Mouse (Mus musculus): Measurements from ENCODE around the gene Zfp691. TPM values are rescaled to one million over a fixed set of nuclear protein-coding genes. Genes with fewer than 3 reads are reported as not detected.

Gene Zfp691
- polyA plus RNA-seq, 1 experiment from 2014 or later = 3.6 TPM

DNA sequence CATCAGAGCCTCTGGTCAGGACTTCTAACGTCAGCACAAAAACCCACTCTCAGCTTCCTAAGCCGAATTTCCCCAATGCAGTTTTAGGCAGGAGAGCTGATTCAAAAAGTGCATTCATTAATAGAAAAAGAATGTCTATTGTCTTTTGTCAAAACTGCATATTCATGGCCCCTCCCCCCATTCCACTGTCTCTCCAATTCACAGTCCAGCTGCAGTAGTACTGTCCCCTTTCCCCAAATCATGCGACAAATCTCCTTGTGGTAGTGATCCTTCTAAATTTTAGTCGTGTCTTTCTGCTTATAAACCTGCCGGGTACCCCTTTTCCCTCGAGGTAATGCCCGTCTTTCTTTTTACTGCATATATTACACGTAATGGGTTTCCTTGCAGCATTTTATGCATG lies 35.2 kb downstream of the Zfp691 start:
- Histone ChIP-seq H3K9ac (no peak overlapping the region), H3K4me2 (no peak overlapping the region), H3K27me3 (replicated peaks) (0 out of 2 replicates have a peak, but pooled peaks cover 6% of the 10 kb centered on the region), H3K9me3 (replicated peaks) (no peaks in the 10 kb centered on the region), H3K27ac (0 out of 2 replicates have a peak overlapping the region, but pooled peaks have one; percentile 37), H3K4me1 (peaks cover 49% of the 10 kb centered on the region), H3K36me3 (peaks cover 49% of the 10 kb centered on the region), H3K4me3 (no peak overlapping the region)
- WGBS (ENCODE audit: insufficient replicate concordance) = 65% methylated on average over 8 of the region's 8 CpGs
- no peak for ATAC-seq

DNA sequence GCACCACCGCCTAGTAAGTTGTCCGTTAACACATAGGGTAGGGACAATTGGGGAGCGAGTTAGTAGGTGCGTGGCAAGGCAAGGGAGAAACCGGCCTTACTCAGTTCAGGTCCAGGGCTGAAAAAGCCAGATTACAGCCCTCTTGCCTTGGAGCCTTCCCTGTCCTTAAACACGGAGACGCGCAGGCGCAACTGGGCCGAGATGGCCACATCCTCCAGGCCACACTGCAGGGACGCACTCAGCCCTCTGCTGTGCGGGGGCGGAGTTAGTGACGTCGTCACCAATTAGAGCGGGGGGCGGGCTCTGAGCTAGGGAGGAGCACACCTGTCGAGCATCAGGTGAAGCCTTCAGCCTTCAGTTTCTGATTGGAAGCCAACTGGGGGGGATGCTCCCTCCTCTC lies 35.8 kb downstream of the Zfp691 start:
- Histone ChIP-seq H3K27me3 (replicated peaks) (0 out of 2 replicates have a peak, but pooled peaks cover 6% of the 10 kb centered on the region), H3K4me2 (peak overlapping the region; percentile 37), H3K4me3 (no peak overlapping the region), H3K36me3 (peaks cover 55% of the 10 kb centered on the region), H3K9ac (no peak overlapping the region), H3K4me1 (peaks cover 49% of the 10 kb centered on the region), H3K27ac (peak overlapping the region; percentile 57), H3K9me3 (replicated peaks) (no peaks in the 10 kb centered on the region)
- ATAC-seq = peak; percentile 66
- 43% methylated on average over 18 of the region's 18 CpGs for WGBS (ENCODE audit: insufficient replicate concordance)

DNA sequence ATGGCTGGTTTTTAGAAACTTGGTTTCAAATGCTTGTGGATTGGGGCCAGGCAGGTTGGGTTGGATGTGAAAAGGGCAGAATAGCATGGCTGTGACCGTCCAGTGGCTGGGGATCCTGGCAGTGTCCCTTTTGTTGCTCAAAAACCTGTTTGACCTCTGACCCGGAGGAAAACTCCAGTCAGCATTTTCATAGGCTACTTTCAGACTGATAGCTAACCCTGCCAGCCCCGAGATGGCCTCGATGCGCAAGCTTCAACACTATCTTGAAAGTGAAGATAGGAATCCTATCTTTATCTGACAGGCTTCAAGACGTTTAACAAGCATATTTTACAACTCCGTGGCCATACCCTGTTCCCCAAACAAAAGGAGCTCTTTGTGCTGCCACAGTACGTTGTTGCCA lies 36.7 kb downstream of the Zfp691 start:
- Histone ChIP-seq H3K9me3 (replicated peaks) (no peaks in the 10 kb centered on the region), H3K36me3 (peaks cover 64% of the 10 kb centered on the region), H3K27ac (peak overlapping the region; percentile 57), H3K27me3 (replicated peaks) (no peaks in the 10 kb centered on the region), H3K9ac (no peak overlapping the region), H3K4me3 (no peak overlapping the region), H3K4me2 (no peak overlapping the region), H3K4me1 (peaks cover 44% of the 10 kb centered on the region)
- ATAC-seq = 0 out of 2 replicates have a peak, but pooled peaks have one; percentile 1
- 48% methylated on average over 8 of the region's 8 CpGs for WGBS (ENCODE audit: insufficient replicate concordance)

DNA sequence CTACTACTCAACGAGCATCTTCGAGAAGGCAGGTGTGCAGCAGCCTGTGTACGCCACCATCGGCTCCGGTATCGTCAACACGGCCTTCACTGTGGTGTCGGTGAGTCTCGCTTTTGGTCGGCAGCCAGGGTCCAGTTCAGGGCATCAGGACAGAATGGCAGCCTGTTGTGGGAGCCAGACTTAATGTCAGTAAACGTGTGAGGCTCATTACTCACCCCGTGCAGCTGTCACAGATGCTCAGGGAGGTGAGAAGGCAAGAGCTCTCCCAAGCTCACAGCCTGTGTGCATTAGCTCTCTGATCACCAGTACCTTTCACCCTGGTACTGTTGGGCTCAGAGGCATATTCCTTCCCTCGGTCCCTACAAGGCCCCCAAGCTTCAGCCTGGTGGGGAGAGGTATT lies 40.1 kb downstream of the Zfp691 start:
- Histone ChIP-seq H3K4me2 (no peak overlapping the region), H3K9me3 (replicated peaks) (no peaks in the 10 kb centered on the region), H3K9ac (no peak overlapping the region), H3K4me3 (no peak overlapping the region), H3K4me1 (peaks cover 50% of the 10 kb centered on the region), H3K27ac (no peak overlapping the region), H3K27me3 (replicated peaks) (no peaks in the 10 kb centered on the region), H3K36me3 (peaks cover 98% of the 10 kb centered on the region)
- no peak for ATAC-seq
- WGBS (ENCODE audit: insufficient replicate concordance) = 92% methylated on average over 13 of the region's 13 CpGs

DNA sequence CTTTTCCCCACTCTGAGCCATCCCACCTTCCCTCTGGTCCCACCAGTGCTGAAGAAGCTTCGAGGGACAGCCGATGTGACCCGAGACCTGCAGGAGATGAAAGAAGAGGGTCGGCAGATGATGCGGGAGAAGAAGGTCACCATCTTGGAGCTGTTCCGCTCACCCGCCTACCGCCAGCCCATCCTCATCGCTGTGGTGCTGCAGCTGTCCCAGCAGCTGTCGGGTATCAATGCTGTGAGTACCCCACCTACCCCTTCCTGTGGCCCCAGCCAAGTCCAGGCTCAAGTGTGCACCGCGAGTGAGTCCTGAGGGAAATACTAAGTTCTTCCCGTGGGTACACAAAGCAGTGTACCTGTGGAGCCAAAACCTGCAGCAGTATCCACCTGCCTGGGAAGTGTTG lies 40.7 kb downstream of the Zfp691 start:
- ATAC-seq = no peak
- H3K27ac ChIP-seq = no peak overlapping the region
- 90% methylated on average over 13 of the region's 13 CpGs for whole genome bisulfite sequencing (ENCODE audit: insufficient replicate concordance)
- no peak overlapping the region for H3K9ac ChIP-seq
- no peaks in the 10 kb centered on the region for H3K27me3 ChIP-seq (replicated peaks)
- no peak overlapping the region for H3K4me2 ChIP-seq
- H3K4me1 ChIP-seq = peaks cover 50% of the 10 kb centered on the region
- peaks cover 100% of the 10 kb centered on the region for H3K36me3 ChIP-seq
- H3K4me3 ChIP-seq = no peak overlapping the region
- no peaks in the 10 kb centered on the region for H3K9me3 ChIP-seq (replicated peaks)

DNA sequence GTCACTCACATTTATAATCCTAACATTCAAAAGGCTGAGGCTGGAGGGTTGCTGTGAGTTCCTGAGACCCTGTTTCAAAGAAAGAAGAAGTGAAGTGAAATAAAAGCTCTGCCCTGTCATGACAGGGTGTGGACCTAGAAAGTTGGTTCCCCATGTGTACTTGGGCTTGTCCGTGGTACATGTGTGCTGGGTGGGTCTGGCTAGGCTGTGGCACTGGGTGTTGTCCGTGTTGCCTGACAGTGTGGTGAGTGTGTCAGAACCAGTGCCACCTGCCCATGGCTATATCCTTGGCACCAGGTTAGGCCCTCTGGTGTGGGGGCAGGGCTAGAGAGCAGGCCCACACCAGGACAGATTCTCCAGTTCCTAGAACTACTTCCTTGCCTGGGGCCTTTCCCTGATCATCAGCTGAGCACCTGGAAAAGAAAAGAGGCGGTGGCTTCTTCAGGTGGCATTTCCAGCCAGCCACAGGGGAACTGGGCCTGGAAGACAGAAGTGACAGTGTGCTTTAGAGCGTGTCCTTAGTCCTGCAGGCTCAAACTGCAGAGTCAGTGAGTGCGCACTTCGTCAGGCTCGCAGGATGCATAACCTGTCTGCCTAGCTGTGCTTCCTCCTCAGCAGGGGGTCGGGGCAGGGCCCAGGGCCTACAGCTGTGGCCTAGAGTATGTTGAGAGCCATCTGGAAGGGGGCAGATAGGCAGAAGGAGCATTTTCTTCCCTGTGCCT lies 42.6 kb downstream of the Zfp691 start:
- Histone ChIP-seq H3K4me2 (no peak overlapping the region), H3K9me3 (replicated peaks) (no peaks in the 10 kb centered on the region), H3K27ac (no peak overlapping the region), H3K4me1 (peaks cover 51% of the 10 kb centered on the region), H3K36me3 (peaks cover 100% of the 10 kb centered on the region), H3K9ac (no peak overlapping the region), H3K4me3 (no peak overlapping the region), H3K27me3 (replicated peaks) (no peaks in the 10 kb centered on the region)
- ATAC-seq = no peak
- WGBS (ENCODE audit: insufficient replicate concordance) = 86% methylated on average over 8 of the region's 8 CpGs

DNA sequence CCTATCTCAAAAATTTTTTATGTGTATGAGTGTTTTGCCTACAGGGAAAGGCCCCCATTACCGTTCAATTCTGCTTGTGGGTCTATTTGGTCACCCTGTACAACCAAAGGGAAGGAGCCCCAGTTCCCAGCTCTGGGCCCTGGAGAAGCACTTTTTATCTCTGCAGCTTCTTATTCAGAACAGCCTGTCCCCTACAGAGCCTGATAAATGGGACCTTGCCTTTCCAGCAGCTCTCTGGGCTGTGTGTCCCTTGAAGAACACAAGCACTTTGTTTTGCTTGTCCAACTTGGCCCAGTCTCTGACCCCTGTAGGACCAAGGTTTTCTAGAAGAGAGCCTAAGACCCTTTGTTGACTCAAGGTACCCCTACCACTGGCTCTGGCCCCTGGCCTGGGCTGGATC lies 44.9 kb downstream of the Zfp691 start:
- Histone ChIP-seq H3K9ac (0 out of 2 replicates have a peak overlapping the region, but pooled peaks have one; percentile 4), H3K9me3 (replicated peaks) (no peaks in the 10 kb centered on the region), H3K4me1 (peaks cover 63% of the 10 kb centered on the region), H3K4me3 (no peak overlapping the region), H3K27me3 (replicated peaks) (no peaks in the 10 kb centered on the region), H3K4me2 (peak overlapping the region; percentile 32; the same call in 1 of the 2 replicates), H3K36me3 (peaks cover 100% of the 10 kb centered on the region), H3K27ac (peak overlapping the region; percentile 64)
- 57% methylated on average over 1 of the region's 1 CpGs for WGBS (ENCODE audit: insufficient replicate concordance)
- ATAC-seq = no peak

DNA sequence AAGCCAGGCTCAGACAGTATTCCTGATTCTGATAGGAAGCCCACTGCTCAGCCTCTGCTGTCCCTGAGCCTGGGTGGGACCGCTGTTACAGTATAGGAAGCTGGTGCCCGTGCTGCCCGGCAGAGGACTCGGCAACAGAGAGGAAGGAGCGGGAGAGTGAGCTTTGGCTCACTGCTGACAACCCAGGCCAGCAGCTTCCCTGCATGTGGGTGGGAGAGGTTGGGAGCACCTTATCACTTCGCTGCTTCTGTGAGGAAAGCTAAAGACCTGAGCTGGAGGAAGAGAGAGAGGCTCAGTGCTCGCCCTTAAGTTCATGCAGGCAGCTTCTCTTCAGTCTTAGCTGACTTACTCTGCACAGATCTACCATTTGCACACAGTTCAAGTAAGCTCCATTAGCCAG lies 45.4 kb downstream of the Zfp691 start:
- 51% methylated on average over 7 of the region's 7 CpGs for WGBS (ENCODE audit: insufficient replicate concordance)
- peak overlapping the region; percentile 32 for H3K4me2 ChIP-seq
- peaks cover 69% of the 10 kb centered on the region for H3K4me1 ChIP-seq
- ATAC-seq = peak; percentile 14
- peak overlapping the region; percentile 36; the same call in 1 of the 2 replicates for H3K9ac ChIP-seq
- H3K27me3 ChIP-seq (replicated peaks) = no peaks in the 10 kb centered on the region
- H3K36me3 ChIP-seq = peaks cover 100% of the 10 kb centered on the region
- peak overlapping the region; percentile 64 for H3K27ac ChIP-seq
- H3K9me3 ChIP-seq (replicated peaks) = no peaks in the 10 kb centered on the region
- no peak overlapping the region; the same call in 1 of the 2 replicates for H3K4me3 ChIP-seq

DNA sequence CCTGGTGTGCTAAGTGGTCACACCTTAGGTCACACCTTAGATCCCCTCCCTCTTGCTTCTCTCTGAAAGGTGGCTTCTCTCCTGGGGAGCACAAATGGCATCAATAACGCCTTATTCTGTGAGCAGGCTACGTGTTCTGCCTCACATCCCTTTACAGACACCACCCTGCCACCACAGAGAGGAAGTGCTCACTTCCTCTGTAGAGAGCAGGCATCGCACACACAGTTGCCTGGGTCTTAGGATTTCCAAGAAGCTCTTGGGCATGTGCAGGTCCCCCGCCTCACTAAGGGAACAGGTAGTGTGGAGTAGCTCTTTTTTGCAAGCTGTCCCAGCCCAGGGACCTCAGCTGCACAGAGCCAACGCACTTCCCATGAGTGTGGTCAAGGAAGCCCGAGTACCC lies 46.8 kb downstream of the Zfp691 start:
- peak overlapping the region; percentile 20 for H3K4me2 ChIP-seq
- ATAC-seq = no peak
- WGBS (ENCODE audit: insufficient replicate concordance) = 32% methylated on average over 6 of the region's 6 CpGs
- H3K36me3 ChIP-seq = peaks cover 100% of the 10 kb centered on the region
- peak overlapping the region; percentile 58 for H3K27ac ChIP-seq
- H3K9me3 ChIP-seq (replicated peaks) = no peaks in the 10 kb centered on the region
- no peak overlapping the region for H3K9ac ChIP-seq
- no peak overlapping the region for H3K4me3 ChIP-seq
- H3K4me1 ChIP-seq = peaks cover 82% of the 10 kb centered on the region
- H3K27me3 ChIP-seq (replicated peaks) = no peaks in the 10 kb centered on the region

DNA sequence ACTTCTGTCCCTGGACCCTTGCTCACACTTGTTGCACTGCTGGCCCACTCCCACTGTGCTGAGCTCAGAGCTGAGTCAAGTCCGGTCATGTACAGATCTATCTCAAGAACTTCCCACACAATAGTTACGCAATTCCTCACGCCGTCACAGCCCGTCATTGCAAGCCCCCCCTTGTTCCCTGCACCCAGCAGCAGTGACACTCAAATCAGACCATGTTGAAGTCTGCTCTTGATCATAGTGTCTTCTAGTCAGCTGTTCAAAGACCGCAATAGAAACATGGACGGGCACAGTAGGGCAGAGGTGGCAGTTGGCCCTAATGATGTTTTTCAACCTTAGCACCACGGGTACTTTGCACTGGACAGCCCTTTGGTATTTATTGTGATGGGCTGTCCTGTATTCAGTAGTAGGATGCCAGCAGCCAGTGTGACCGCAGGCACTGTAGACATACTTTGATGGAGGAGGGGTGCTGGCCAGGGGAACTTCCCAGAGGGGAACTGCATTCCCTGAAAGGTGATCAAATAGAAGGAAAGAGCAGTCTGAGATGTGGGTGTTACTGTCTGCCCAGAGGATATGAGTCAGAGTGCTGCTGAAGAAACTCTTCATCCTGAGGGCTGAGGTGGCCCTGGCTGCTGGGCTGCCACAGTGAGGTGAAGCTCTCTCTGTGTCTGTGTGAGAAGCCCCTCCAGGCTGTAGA lies 48.3 kb downstream of the Zfp691 start:
- no peaks in the 10 kb centered on the region for H3K9me3 ChIP-seq (replicated peaks)
- H3K4me2 ChIP-seq = no peak overlapping the region
- no peak overlapping the region for H3K4me3 ChIP-seq
- peak overlapping the region; percentile 58 for H3K27ac ChIP-seq
- no peaks in the 10 kb centered on the region for H3K27me3 ChIP-seq (replicated peaks)
- no peak for ATAC-seq
- H3K36me3 ChIP-seq = peaks cover 100% of the 10 kb centered on the region
- 59% methylated on average over 9 of the region's 9 CpGs for WGBS (ENCODE audit: insufficient replicate concordance)
- H3K4me1 ChIP-seq = peaks cover 91% of the 10 kb centered on the region
- peak overlapping the region; percentile 41; the same call in 1 of the 2 replicates for H3K9ac ChIP-seq

DNA sequence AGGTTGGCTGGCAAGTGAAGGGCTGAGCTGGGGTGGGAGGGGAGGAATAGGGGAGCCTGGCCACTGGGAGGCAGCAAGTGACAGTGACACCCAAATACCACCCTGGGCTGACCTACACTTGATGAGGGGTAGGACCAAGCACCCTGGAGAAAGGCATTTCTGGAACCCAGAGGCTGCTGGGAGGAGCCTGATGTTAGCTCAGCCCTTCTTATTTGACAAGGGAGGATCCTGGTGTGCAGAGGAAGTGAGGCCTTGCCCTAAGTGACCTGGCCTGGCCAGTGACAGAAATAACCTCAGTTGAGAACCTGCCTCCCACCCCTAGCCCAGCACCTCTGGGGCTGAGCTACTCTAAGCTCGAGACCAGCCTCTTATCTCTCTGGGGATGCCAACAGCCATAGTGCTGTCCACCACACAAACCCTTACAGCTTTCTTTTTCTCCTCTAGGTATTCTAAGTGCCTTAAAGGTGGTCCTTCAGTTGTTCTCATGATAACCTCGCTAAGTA lies 49.2 kb downstream of the Zfp691 start:
- Histone ChIP-seq H3K4me3 (no peak overlapping the region), H3K36me3 (peaks cover 100% of the 10 kb centered on the region), H3K9ac (peak overlapping the region; percentile 41; the same call in 1 of the 2 replicates), H3K27ac (peak overlapping the region; percentile 58), H3K4me2 (no peak overlapping the region), H3K27me3 (replicated peaks) (no peaks in the 10 kb centered on the region), H3K9me3 (replicated peaks) (no peaks in the 10 kb centered on the region), H3K4me1 (peaks cover 100% of the 10 kb centered on the region)
- WGBS (ENCODE audit: insufficient replicate concordance) = 55% methylated on average over 2 of the region's 2 CpGs
- no peak for ATAC-seq

DNA sequence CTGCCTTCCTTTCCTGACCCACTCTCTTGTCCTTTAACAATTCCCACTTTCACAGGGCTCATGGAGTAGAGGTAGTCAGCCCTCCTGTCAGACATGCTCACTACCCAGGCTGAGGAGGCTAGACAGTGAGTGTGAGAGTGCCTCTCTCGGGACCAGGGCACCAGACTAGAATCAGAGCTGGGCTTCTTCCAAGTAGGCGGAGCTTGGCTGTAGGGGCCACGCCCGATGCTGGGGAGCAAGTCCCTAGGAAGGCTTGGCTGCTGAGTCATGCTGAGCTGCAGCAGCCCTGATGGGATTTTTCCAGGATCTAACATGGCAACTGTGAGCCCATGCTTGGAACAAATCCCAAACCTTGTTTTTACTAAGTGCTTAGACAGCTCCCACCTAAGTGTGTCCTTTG lies 52.7 kb downstream of the Zfp691 start:
- peak overlapping the region; percentile 3; the same call in 1 of the 2 replicates for H3K4me2 ChIP-seq
- H3K4me3 ChIP-seq = no peak overlapping the region
- peaks cover 100% of the 10 kb centered on the region for H3K4me1 ChIP-seq
- no peak overlapping the region for H3K9ac ChIP-seq
- H3K36me3 ChIP-seq = peaks cover 100% of the 10 kb centered on the region
- ATAC-seq = peak; percentile 44
- peak overlapping the region; percentile 59 for H3K27ac ChIP-seq
- 37% methylated on average over 4 of the region's 4 CpGs for WGBS (ENCODE audit: insufficient replicate concordance)
- H3K9me3 ChIP-seq (replicated peaks) = no peaks in the 10 kb centered on the region
- H3K27me3 ChIP-seq (replicated peaks) = no peaks in the 10 kb centered on the region

Measured in liver, embryonic 12.5 days (tissue).